Mouse (Mus musculus): ENCODE measurements around the gene Vti1b. TPM values are rescaled to one million over a fixed set of nuclear protein-coding genes. Genes with fewer than 3 reads are reported as not detected.

Vti1b gene
- polyA plus RNA-seq, 1 experiment from 2014 or later: 77.5 TPM

DNA sequence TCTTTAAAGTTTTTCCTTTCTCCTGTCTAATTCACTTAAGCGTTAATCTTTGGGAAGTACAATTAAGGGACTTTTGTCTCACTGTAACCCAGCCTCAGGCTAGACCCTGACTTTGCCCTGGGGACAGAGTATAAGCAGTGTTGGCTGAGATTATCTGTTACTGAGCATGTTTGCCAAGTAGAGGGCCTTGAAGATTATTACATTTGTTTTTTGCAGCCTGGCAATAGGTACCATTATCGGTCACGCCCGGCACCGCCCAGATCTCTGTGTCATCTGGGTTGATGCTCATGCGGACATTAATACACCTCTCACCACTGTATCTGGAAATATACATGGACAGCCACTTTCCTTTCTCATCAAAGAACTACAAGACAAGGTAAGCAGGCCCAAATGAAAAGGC lies 22.8 kb downstream of the Vti1b start:
- no peak for ATAC-seq (ENCODE audit: low FRiP score, low TSS enrichment)
- Histone ChIP-seq H3K4me2 (replicated peaks; ENCODE audit: low read depth, low read length) (no peak overlapping the region), H3K36me3 (ENCODE audit: control insufficient read depth, insufficient read depth, low read length) (peaks cover 6% of the 10 kb centered on the region; the same call in 1 of the 2 replicates), H3K4me3 (ENCODE audit: low read length) (no peak overlapping the region), H3K9me3 (ENCODE audit: control insufficient read depth, low read length) (no peaks in the 10 kb centered on the region), H3K27ac (ENCODE audit: low read depth, low read length) (no peak overlapping the region), H3K9ac (ENCODE audit: low read depth, low read length) (no peak overlapping the region), H3K4me1 (ENCODE audit: control insufficient read depth, insufficient read depth, low read length) (no peaks in the 10 kb centered on the region), H3K27me3 (ENCODE audit: control insufficient read depth, insufficient read depth, low read length) (no peaks in the 10 kb centered on the region)
- WGBS: 94% methylated on average over 6 of the region's 6 CpGs

DNA sequence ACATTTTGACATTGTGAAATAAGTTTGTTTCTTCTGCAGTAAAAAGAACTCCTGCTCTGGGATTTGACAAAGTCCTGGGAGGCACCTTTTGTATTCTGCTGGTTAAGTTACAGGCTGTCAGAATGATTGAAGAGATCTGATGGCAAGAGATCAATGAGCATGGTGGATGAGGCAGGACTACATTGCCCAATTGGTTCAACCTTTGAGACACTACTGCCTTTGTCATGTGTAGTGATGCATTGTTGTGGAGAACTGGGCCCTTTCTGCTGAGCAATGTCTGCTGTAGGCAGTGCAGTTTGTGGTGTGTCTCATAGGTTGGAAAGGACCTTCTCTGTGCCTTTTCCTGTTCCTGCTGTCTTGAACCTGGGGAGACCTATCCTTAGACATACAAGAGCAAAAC lies 31.1 kb downstream of the Vti1b start:
- H3K4me2 ChIP-seq (replicated peaks; ENCODE audit: low read depth, low read length): no peak overlapping the region
- H3K4me3 ChIP-seq (ENCODE audit: low read length): no peak overlapping the region
- no peak for ATAC-seq (ENCODE audit: low FRiP score, low TSS enrichment)
- H3K36me3 ChIP-seq (ENCODE audit: control insufficient read depth, insufficient read depth, low read length): no peaks in the 10 kb centered on the region
- H3K27me3 ChIP-seq (ENCODE audit: control insufficient read depth, insufficient read depth, low read length): no peaks in the 10 kb centered on the region
- no peak overlapping the region for H3K9ac ChIP-seq (ENCODE audit: low read depth, low read length)
- no peaks in the 10 kb centered on the region for H3K9me3 ChIP-seq (ENCODE audit: control insufficient read depth, low read length)
- H3K4me1 ChIP-seq (ENCODE audit: control insufficient read depth, insufficient read depth, low read length): no peaks in the 10 kb centered on the region
- H3K27ac ChIP-seq (ENCODE audit: low read depth, low read length): no peak overlapping the region

DNA sequence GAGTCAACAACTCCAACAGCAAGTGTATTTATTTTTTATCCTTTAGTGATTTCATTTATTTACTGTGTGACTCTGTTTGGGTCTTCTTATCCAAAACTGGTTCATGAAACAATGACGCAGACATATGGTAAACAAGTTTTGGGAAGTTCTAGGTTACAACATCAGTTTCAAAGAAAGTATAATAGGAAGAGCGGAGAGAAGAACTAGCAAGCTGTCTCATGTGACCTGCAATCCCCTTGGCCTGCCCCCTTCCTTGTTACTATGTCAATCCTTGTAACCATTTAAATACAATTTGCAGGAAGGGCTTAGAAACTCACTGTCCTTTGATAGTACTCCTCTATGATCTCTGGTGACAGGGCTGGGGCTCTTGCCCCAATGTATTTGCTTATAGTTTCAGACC lies 31.7 kb downstream of the Vti1b start:
- H3K9ac ChIP-seq (ENCODE audit: low read depth, low read length): no peak overlapping the region
- H3K4me3 ChIP-seq (ENCODE audit: low read length): no peak overlapping the region
- 87% methylated on average over 2 of the region's 2 CpGs for WGBS
- no peaks in the 10 kb centered on the region for H3K4me1 ChIP-seq (ENCODE audit: control insufficient read depth, insufficient read depth, low read length)
- ATAC-seq (ENCODE audit: low FRiP score, low TSS enrichment): no peak
- H3K27me3 ChIP-seq (ENCODE audit: control insufficient read depth, insufficient read depth, low read length): no peaks in the 10 kb centered on the region
- H3K4me2 ChIP-seq (replicated peaks; ENCODE audit: low read depth, low read length): no peak overlapping the region
- no peaks in the 10 kb centered on the region for H3K9me3 ChIP-seq (ENCODE audit: control insufficient read depth, low read length)
- H3K27ac ChIP-seq (ENCODE audit: low read depth, low read length): no peak overlapping the region
- no peaks in the 10 kb centered on the region for H3K36me3 ChIP-seq (ENCODE audit: control insufficient read depth, insufficient read depth, low read length)

DNA sequence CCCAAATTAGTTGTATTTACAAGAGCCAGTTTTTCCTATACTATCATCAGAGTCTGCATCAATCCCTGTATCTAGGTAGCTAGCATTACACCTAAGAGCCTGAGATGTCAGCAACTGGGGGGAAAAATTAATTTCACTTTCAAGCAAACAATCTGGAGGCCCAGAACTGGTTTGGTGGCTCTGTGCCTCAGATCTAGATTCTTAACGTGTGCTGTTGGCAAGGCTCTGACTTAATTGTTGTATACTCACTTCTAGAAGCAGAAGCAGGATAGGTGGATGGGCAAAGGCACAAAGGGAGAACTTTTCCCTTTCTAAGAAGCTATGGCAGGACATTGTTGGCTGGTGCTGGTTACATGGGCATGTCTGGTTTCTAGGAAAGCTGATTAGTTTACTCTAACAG lies 33.0 kb downstream of the Vti1b start:
- Histone ChIP-seq H3K4me1 (ENCODE audit: control insufficient read depth, insufficient read depth, low read length) (no peaks in the 10 kb centered on the region), H3K36me3 (ENCODE audit: control insufficient read depth, insufficient read depth, low read length) (no peaks in the 10 kb centered on the region), H3K27ac (ENCODE audit: low read depth, low read length) (no peak overlapping the region), H3K9ac (ENCODE audit: low read depth, low read length) (no peak overlapping the region), H3K9me3 (ENCODE audit: control insufficient read depth, low read length) (no peaks in the 10 kb centered on the region), H3K4me2 (replicated peaks; ENCODE audit: low read depth, low read length) (no peak overlapping the region), H3K27me3 (ENCODE audit: control insufficient read depth, insufficient read depth, low read length) (no peaks in the 10 kb centered on the region), H3K4me3 (ENCODE audit: low read length) (no peak overlapping the region)
- ATAC-seq (ENCODE audit: low FRiP score, low TSS enrichment): no peak
- 65% methylated on average over 1 of the region's 1 CpGs for WGBS

DNA sequence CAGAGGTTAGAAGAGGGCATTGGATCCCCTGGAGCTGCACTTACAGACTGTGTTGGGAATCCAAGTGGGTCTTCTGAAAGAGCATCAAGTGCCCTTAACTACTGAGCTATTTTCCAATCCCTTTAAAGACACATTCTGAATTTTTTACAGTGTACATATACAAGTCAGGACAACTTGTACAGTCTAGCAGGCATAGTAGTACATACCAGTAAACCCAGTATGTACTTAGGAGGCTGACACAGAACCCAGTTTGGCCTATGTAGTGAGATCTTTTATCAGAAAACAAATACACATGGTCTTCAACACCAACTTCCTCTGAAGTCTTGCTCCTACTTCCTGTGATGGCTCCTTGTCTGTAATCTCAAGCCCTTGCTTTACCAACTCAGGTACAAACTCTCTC lies 33.5 kb downstream of the Vti1b start:
- ATAC-seq (ENCODE audit: low FRiP score, low TSS enrichment): no peak
- no peaks in the 10 kb centered on the region for H3K27me3 ChIP-seq (ENCODE audit: control insufficient read depth, insufficient read depth, low read length)
- H3K4me3 ChIP-seq (ENCODE audit: low read length): no peak overlapping the region
- H3K9me3 ChIP-seq (ENCODE audit: control insufficient read depth, low read length): no peaks in the 10 kb centered on the region
- H3K4me2 ChIP-seq (replicated peaks; ENCODE audit: low read depth, low read length): no peak overlapping the region
- no peak overlapping the region for H3K9ac ChIP-seq (ENCODE audit: low read depth, low read length)
- no peaks in the 10 kb centered on the region for H3K36me3 ChIP-seq (ENCODE audit: control insufficient read depth, insufficient read depth, low read length)
- H3K4me1 ChIP-seq (ENCODE audit: control insufficient read depth, insufficient read depth, low read length): no peaks in the 10 kb centered on the region
- no peak overlapping the region for H3K27ac ChIP-seq (ENCODE audit: low read depth, low read length)

DNA sequence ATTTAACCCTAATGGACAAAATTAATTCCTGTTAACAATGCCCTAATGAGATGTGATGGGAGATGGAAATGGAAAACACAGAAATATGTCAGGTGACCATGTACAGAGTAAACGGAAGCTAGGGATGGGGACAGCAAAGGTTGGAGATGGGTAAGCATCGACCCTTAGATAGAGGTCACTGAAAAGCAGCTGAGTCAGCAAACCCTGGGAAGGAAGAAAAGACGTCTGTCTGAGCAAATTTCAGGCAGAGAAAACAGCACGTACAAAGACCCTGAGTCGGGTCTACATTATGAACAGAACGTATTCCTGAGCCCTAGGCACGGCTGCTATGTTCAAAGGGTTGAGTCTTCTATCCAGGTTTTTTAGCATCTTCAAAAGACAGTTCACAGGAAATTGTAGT lies 35.5 kb downstream of the Vti1b start:
- no peak for ATAC-seq (ENCODE audit: low FRiP score, low TSS enrichment)
- Histone ChIP-seq H3K9me3 (ENCODE audit: control insufficient read depth, low read length) (no peaks in the 10 kb centered on the region), H3K27me3 (ENCODE audit: control insufficient read depth, insufficient read depth, low read length) (peaks cover 13% of the 10 kb centered on the region), H3K4me2 (replicated peaks; ENCODE audit: low read depth, low read length) (no peak overlapping the region), H3K9ac (ENCODE audit: low read depth, low read length) (no peak overlapping the region), H3K4me1 (ENCODE audit: control insufficient read depth, insufficient read depth, low read length) (no peaks in the 10 kb centered on the region), H3K27ac (ENCODE audit: low read depth, low read length) (no peak overlapping the region), H3K4me3 (ENCODE audit: low read length) (no peak overlapping the region), H3K36me3 (ENCODE audit: control insufficient read depth, insufficient read depth, low read length) (no peaks in the 10 kb centered on the region)
- WGBS: 71% methylated on average over 7 of the region's 7 CpGs

DNA sequence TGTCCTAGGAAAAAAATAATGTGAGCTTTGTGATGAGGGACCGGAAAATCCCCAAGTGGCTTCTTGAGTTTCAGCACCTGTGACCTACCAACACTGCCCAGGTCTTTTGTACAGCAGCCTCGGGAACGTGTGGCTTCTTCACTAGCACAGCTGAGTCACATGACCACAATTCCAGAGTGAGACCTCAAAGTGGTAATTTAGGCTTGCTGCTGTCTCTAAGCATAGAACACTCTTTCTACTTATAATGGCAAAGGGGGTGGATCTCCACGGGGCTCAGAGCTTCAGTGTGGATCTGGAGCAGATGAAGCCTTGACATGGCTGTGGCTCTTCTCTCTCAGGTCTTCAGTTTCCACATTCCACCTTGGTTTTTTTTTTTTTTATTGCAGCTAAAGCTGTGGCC lies 37.4 kb downstream of the Vti1b start:
- no peak overlapping the region for H3K4me2 ChIP-seq (replicated peaks; ENCODE audit: low read depth, low read length)
- WGBS: 29% methylated on average over 4 of the region's 4 CpGs
- no peaks in the 10 kb centered on the region for H3K4me1 ChIP-seq (ENCODE audit: control insufficient read depth, insufficient read depth, low read length)
- H3K9me3 ChIP-seq (ENCODE audit: control insufficient read depth, low read length): no peaks in the 10 kb centered on the region
- H3K9ac ChIP-seq (ENCODE audit: low read depth, low read length): no peak overlapping the region
- H3K27ac ChIP-seq (ENCODE audit: low read depth, low read length): no peak overlapping the region; the same call in 1 of the 2 replicates
- peaks cover 30% of the 10 kb centered on the region for H3K27me3 ChIP-seq (ENCODE audit: control insufficient read depth, insufficient read depth, low read length)
- ATAC-seq (ENCODE audit: low FRiP score, low TSS enrichment): no peak
- H3K36me3 ChIP-seq (ENCODE audit: control insufficient read depth, insufficient read depth, low read length): no peaks in the 10 kb centered on the region
- H3K4me3 ChIP-seq (ENCODE audit: low read length): no peak overlapping the region

DNA sequence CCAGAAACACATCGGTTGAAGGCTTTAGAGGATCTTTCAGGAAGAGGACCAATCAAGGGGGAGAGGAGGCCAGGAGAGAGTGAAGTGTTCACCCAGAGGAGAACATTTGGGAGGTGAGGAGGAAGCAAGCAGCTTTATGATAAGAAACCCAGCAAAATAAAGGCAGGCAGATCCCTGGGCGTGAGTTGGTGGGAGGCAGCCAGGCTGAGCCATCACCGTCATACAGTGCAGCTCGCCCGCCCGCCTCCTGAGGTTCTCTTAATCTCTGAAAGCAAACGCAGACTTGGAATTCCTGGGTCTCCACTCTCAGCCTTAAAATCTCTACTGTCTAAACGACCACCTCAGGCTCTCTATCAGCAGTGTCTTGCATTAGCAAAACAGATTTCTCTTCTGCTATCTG lies 37.8 kb downstream of the Vti1b start:
- no peak for ATAC-seq (ENCODE audit: low FRiP score, low TSS enrichment)
- Histone ChIP-seq H3K36me3 (ENCODE audit: control insufficient read depth, insufficient read depth, low read length) (no peaks in the 10 kb centered on the region), H3K27ac (ENCODE audit: low read depth, low read length) (no peak overlapping the region; the same call in 1 of the 2 replicates), H3K4me2 (replicated peaks; ENCODE audit: low read depth, low read length) (no peak overlapping the region), H3K4me1 (ENCODE audit: control insufficient read depth, insufficient read depth, low read length) (no peaks in the 10 kb centered on the region), H3K27me3 (ENCODE audit: control insufficient read depth, insufficient read depth, low read length) (peaks cover 30% of the 10 kb centered on the region), H3K9me3 (ENCODE audit: control insufficient read depth, low read length) (no peaks in the 10 kb centered on the region), H3K9ac (ENCODE audit: low read depth, low read length) (no peak overlapping the region), H3K4me3 (ENCODE audit: low read length) (no peak overlapping the region)
- 45% methylated on average over 8 of the region's 8 CpGs for WGBS

DNA sequence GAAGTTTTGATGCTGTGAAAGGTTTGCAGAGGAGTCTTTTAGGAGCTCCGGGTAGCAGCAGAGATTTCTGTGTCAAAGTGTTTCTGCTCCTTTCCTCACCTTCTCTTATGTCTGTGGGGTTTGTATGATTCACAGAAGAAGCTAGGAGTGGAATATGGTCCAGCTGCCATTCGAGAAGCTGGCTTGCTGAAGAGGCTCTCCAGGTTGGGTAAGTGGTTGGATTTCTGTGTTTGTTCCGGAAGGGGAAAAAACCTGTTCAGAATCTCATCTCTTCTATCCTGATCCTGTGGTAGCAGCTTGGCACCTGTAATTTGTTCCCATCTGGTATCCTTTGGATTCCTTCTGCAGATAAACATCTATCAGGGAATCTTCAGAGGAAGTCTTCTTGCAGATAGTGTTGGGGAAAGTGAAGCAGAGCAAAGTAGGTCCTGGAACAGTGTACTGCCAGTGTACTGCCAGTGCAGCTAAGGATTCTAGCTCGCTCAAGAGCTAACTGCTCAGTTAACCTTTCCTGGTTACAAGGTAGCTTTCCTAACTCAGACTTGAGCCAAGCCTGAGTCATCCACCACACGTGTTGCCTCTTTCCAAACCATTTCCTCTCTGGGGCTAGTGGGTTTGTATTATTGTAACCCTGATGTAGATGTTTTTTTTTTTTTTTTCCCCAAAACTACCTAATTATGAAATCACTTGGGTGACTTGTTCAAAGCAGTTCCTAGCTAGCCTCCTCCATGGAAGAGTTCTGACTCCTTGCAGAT lies 40.6 kb downstream of the Vti1b start:
- H3K9ac ChIP-seq (ENCODE audit: low read depth, low read length): no peak overlapping the region
- peaks cover 32% of the 10 kb centered on the region for H3K27me3 ChIP-seq (ENCODE audit: control insufficient read depth, insufficient read depth, low read length)
- WGBS: 23% methylated on average over 5 of the region's 5 CpGs
- H3K27ac ChIP-seq (ENCODE audit: low read depth, low read length): no peak overlapping the region
- H3K4me2 ChIP-seq (replicated peaks; ENCODE audit: low read depth, low read length): peak overlapping the region; percentile 49; the same call in 1 of the 2 replicates
- H3K9me3 ChIP-seq (ENCODE audit: control insufficient read depth, low read length): no peaks in the 10 kb centered on the region
- ATAC-seq (ENCODE audit: low FRiP score, low TSS enrichment): no peak
- H3K36me3 ChIP-seq (ENCODE audit: control insufficient read depth, insufficient read depth, low read length): no peaks in the 10 kb centered on the region
- no peaks in the 10 kb centered on the region for H3K4me1 ChIP-seq (ENCODE audit: control insufficient read depth, insufficient read depth, low read length)
- peak overlapping the region; percentile 31; the same call in 1 of the 2 replicates for H3K4me3 ChIP-seq (ENCODE audit: low read length)
